Mouse (Mus musculus) kidney, postnatal 0 days (tissue): Measurements from ENCODE around the gene Gm5930. TPM values are rescaled to one million over a fixed set of nuclear protein-coding genes. Genes with fewer than 3 reads are reported as not detected.
"Not testable (repeated sequence)": the region's sequence is repeated elsewhere in the genome, so short reads cannot be mapped to it uniquely, and the experiment has no call there.

ENCODE experiments used
- ATAC-seq: fragments of 200-750 bp; cut with Nextera tagmentation; replicated peaks from 2 replicates; pipeline ENCODE4 v1.8.0; 2017; ENCODE audit warnings: low read depth, moderate number of reproducible peaks, moderate TSS enrichment, moderate library complexity; ENCODE audit not compliant: low FRiP score
- DNase-seq: peaks from one replicate; pipeline ENCODE4 v3.0.0-alpha.2; 2016; ENCODE audit warnings: low spot score
- H3K27ac ChIP-seq: fragments of 300-500 bp; sonication (generic); 2 replicates; pipeline ENCODE4 v1.5.1; 2014; ENCODE audit warnings: mild to moderate bottlenecking
- H3K27me3 ChIP-seq: fragments of 300-500 bp; sonication (generic); 2 replicates; pipeline ENCODE4 v1.6.1; 2014; ENCODE audit warnings: low read length, mixed read lengths; ENCODE audit not compliant: insufficient read depth
- H3K36me3 ChIP-seq: fragments of 300-500 bp; sonication (generic); 2 replicates; pipeline ENCODE4 v1.6.1; 2014; ENCODE audit warnings: low read length, mixed read lengths; ENCODE audit not compliant: insufficient read depth
- H3K4me1 ChIP-seq: fragments of 300-500 bp; sonication (generic); replicated peaks from 2 replicates; pipeline ENCODE4 v1.6.1; 2014; ENCODE audit warnings: antibody characterized with exemption, low read length, mixed read lengths; ENCODE audit not compliant: insufficient read depth
- H3K4me2 ChIP-seq: fragments of 300-500 bp; sonication (generic); 2 replicates; pipeline ENCODE4 v1.6.1; 2014; ENCODE audit warnings: mild to moderate bottlenecking, low read length, moderate library complexity, mixed read lengths
- H3K4me3 ChIP-seq: fragments of 300-500 bp; sonication (generic); replicated peaks from 2 replicates; pipeline ENCODE4 v1.5.1; 2014; ENCODE audit warnings: low read depth, low read length
- H3K9ac ChIP-seq: fragments of 300-500 bp; sonication (generic); 2 replicates; pipeline ENCODE4 v1.6.1; 2014; ENCODE audit warnings: low read depth, low read length
- H3K9me3 ChIP-seq: fragments of 300-500 bp; sonication (generic); replicated peaks from 2 replicates; pipeline ENCODE4 v1.6.1; 2016; ENCODE audit warnings: low read length, inconsistent platforms, mixed read lengths
- CTCF ChIP-seq: IDR thresholded peaks from 2 replicates; pipeline ENCODE4 v1.5.1; 2016; ENCODE audit warnings: antibody characterized with exemption, low read depth, mild to moderate bottlenecking, moderate library complexity
- WGBS: fragments of 180-500 bp; shearing (Covaris S2); extraction: QIAGEN DNeasy Blood & Tissue Kit; methylation state at CpG from one replicate; pipeline ENCODE4 v1.1.7; 2014; 5-methylcytosine and 5-hydroxymethylcytosine counted together
- polyA plus RNA-seq: library from polyadenylated mRNA; unstranded; fragments of >200 nt; fragmentation: Nextera tagmentation; extraction: Ambion mirVana; gene quantifications from 2 replicates; pipeline ENCODE4 v1.2.1, GENCODE M21; 2015

Gene Gm5930
- not detected in 2 replicates for polyA plus RNA-seq

DNA sequence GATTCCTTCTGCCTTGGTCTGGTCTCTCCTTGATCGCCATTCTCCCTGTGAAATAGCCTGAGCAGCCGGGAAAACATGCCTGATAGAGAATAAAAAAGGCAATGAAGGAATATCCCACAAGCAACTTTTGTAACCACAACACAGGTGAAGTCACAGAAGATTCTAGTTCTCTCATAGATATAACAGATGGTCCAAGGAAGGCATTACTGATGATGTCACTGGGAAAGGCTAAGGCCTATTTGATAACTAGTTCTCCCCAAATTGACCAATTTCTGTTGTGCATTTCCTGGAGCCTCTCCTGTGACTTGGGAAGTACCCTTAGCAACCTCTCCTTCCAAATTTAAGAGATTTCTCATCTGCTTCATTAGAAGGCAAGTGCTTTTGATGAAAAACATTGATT, at the start of gene Gm5930:
Gene Gm5930 (minus strand): TSS at position 101 of the 400 bp plus-strand sequence.
- H3K4me2 ChIP-seq, H3K36me3 ChIP-seq, H3K27ac ChIP-seq, H3K4me1 ChIP-seq, H3K9ac ChIP-seq, H3K4me3 ChIP-seq, H3K9me3 ChIP-seq, H3K27me3 ChIP-seq, DNase-seq, ATAC-seq: not testable (repeated sequence)
- no CpG with 5 or more reads among the region's 2 CpGs for WGBS

DNA sequence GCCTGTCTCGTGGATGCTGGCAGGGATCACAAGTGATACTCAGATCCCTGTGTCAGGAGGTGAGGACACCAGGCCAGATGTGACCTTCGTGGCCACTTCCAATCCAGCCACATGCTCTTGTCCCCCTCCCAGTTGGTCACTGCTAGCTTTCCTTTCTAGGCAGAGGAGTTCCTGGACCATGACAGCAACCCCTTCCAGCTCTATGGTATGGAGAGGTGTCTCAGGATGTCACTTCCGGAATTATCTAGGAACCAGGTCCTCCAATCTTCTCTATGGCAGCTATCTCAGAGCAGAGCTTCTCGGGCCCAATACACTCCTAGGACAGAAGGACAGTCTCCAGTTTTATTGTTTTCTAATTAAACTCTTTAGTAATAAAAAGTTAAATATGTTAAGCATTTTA, 45.8 kb upstream of the Gm5930 start:
- DNase-seq, H3K27me3 ChIP-seq, H3K9ac ChIP-seq, H3K9me3 ChIP-seq, H3K4me1 ChIP-seq, H3K27ac ChIP-seq, H3K36me3 ChIP-seq, H3K4me3 ChIP-seq, H3K4me2 ChIP-seq, ATAC-seq: not testable (repeated sequence)
- WGBS, result 80% methylated on average over 4 of the region's 4 CpGs

DNA sequence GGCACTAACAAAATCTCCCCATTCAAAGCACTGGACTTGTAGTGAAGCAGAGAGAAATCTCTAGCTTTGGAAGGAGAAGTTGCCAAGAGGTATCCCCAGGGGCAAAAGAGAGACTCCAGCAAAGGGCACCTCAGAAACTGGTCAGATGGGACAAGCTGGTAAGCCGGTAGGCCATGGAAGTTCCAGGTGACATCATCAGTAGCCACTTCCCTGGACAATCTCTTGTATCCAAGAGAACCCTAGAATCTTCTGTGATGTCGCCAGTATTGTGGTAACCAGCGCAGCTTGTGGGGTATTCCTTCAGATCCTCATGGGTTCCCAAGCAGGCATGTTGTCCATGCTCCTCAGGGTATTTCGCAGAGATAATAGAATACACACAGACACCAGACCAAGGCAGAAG, 26.7 kb upstream of the Gm5930 start, which contains the start of gene Gm8229:
Gene Gm8229 (plus strand): TSS at position 301 of the 400 bp plus-strand sequence.
- DNase-seq, H3K27me3 ChIP-seq, H3K4me2 ChIP-seq, ATAC-seq, H3K36me3 ChIP-seq, H3K9ac ChIP-seq, H3K4me1 ChIP-seq, H3K4me3 ChIP-seq, H3K27ac ChIP-seq, H3K9me3 ChIP-seq: not testable (repeated sequence)
- 94% methylated on average over 4 of the region's 4 CpGs for WGBS

DNA sequence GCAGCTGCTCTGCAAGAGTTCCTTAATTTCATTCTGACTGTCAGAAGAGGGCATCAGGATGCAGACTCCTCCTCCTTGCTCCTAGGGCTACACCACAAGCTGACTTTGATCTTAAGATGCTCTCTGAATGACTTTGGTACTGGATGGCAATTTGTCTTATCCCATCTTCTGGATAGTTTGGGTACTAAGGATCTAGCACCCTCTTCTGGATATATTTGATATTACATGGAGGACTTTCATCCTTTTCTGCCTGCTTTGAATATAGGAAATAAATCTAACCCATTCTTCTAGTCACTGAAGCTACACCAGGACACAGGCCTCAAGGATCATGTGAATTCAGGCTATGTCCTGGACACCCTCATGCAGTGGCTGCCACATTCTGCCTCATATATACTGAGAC, 23.9 kb upstream of the Gm5930 start:
- H3K4me3 ChIP-seq, H3K9ac ChIP-seq, H3K4me2 ChIP-seq, ATAC-seq, H3K4me1 ChIP-seq, H3K27me3 ChIP-seq, H3K9me3 ChIP-seq, H3K36me3 ChIP-seq, H3K27ac ChIP-seq: not testable (repeated sequence)
- TF ChIP-seq CTCF, result peak; percentile 49
- peak; percentile 0 for DNase-seq

DNA sequence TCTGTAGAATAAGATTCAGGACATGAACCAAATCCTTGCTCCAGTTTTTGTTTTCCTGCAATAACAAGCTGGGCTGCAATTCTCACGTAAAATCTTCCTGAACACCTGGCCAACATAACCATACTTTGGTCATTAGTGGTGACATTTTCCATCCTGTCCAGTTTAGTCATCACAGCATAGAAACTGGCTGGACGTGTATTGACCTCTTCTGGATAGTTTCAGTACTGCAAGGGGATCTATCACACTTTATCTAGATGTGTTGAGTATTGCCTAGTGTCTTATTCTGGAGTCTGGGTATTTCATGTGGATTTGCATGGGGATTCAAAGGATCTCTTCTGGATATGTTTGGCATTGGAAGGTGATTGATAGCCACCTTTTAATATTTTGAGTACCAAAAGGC, 23.0 kb upstream of the Gm5930 start:
- H3K4me2 ChIP-seq, H3K4me3 ChIP-seq, H3K27me3 ChIP-seq, H3K9ac ChIP-seq, ATAC-seq, H3K9me3 ChIP-seq, H3K27ac ChIP-seq, H3K36me3 ChIP-seq, H3K4me1 ChIP-seq, DNase-seq: not testable (repeated sequence)
- 30% methylated on average over 2 of the region's 2 CpGs for WGBS
- peak; percentile 52 for TF ChIP-seq CTCF

DNA sequence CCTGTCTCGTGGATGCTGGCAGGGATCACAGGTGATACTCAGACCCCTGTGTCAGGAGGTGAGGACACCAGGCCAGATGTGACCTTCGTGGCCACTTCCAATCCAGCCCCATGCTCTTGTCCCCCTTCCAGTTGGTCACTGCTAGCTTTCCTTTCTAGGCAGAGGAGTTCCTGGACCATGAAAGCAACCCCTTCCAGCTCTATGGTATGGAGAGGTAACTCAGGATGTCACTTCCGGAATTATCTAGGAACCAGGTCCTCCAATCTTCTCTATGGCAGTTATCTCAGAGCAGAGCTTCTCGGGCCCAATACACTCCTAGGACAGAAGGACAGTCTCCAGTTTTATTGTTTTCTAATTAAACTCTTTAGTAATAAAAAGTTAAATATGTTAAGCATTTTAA, 26.3 kb downstream of the Gm5930 start:
- H3K27ac ChIP-seq, H3K9ac ChIP-seq, DNase-seq, ATAC-seq, H3K27me3 ChIP-seq, H3K9me3 ChIP-seq, H3K4me1 ChIP-seq, H3K36me3 ChIP-seq, H3K4me2 ChIP-seq, H3K4me3 ChIP-seq: not testable (repeated sequence)
- 82% methylated on average over 3 of the region's 4 CpGs for WGBS

DNA sequence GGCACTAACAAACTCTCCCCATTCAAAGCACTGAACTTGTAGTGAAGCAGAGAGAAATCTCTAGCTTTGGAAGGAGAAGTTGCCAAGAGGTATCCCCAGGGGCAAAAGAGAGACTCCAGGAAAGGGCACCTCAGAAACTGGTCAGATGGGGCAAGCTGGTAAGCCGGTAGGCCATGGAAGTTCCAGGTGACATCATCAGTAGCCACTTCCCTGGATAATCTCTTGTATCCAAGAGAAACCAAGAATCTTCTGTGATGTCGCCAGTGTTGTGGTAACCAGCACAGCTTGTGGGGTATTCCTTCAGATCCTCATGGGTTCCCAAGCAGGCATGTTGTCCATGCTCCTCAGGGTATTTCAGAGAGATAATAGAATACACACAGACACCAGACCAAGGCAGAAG, 53.1 kb downstream of the Gm5930 start, which contains the start of gene Gm8220:
Gene Gm8220 (plus strand): TSS at position 301 of the 400 bp plus-strand sequence.
- 89% methylated on average over 1 of the region's 2 CpGs for WGBS
- H3K27me3 ChIP-seq, ATAC-seq: not testable (repeated sequence)

More for the DNA sequence above, 53.1 kb downstream of the Gm5930 start, which contains the start of gene Gm8220:
- H3K36me3 ChIP-seq, H3K4me2 ChIP-seq, H3K27ac ChIP-seq, H3K4me3 ChIP-seq, H3K9me3 ChIP-seq, DNase-seq, H3K9ac ChIP-seq, H3K4me1 ChIP-seq: not testable (repeated sequence)

Other genes with a start within 250 kb of the Gm5930 start
- gene Ear2, start 235.9 kb downstream of the Gm5930 start, polyA plus RNA-seq, result 0.28 and 0.40 TPM in 2 replicates
- not detected in 2 replicates for gene Gm3327, start 214.7 kb downstream of the Gm5930 start, polyA plus RNA-seq
- gene Gm8212, start 140.9 kb downstream of the Gm5930 start, polyA plus RNA-seq, result not detected in 2 replicates
- not detected in 2 replicates for gene 4930503E14Rik, start 125.3 kb downstream of the Gm5930 start, polyA plus RNA-seq
- not detected in 2 replicates for gene Gm8220, start 53.0 kb downstream of the Gm5930 start, polyA plus RNA-seq
- gene Gm8229, start 26.8 kb upstream of the Gm5930 start, polyA plus RNA-seq, result not detected in 2 replicates
- not detected in 2 replicates for gene Gm3371, start 72.1 kb upstream of the Gm5930 start, polyA plus RNA-seq
- gene Gm8232, start 95.1 kb upstream of the Gm5930 start, polyA plus RNA-seq, result not detected in 2 replicates
- gene BC061237, start 153.9 kb upstream of the Gm5930 start, polyA plus RNA-seq, result not detected in 2 replicates
- gene Gm17093, start 179.7 kb upstream of the Gm5930 start, polyA plus RNA-seq, result not detected in 2 replicates
- gene Gm8247, start 244.6 kb upstream of the Gm5930 start, polyA plus RNA-seq, result not detected in 2 replicates